Mouse (Mus musculus) heart, embryonic 10.5 days (tissue): ENCODE results near the gene St7. TPM values are rescaled to one million over a fixed set of nuclear protein-coding genes. Genes with fewer than 3 reads are reported as not detected.
A peak's percentile ranks its signal among the peaks of the same experiment; 100 is the strongest.
"Not testable (repeated sequence)": the region's sequence is repeated elsewhere in the genome, so short reads cannot be mapped to it uniquely, and the experiment has no call there.

Experiments
- DNase-seq: peaks from one replicate; pipeline ENCODE4 v3.0.0-alpha.2; 2017; ENCODE audit warnings: low spot score
- H3K27ac ChIP-seq: fragments of 300-500 bp; sonication (generic); 2 replicates; pipeline ENCODE4 v1.5.1; 2016; ENCODE audit warnings: mild to moderate bottlenecking
- H3K27me3 ChIP-seq: fragments of 300-500 bp; sonication (generic); 2 replicates; pipeline ENCODE4 v1.6.1; 2016; ENCODE audit warnings: mild to moderate bottlenecking; ENCODE audit not compliant: poor library complexity, insufficient read depth, severe bottlenecking
- H3K36me3 ChIP-seq: fragments of 300-500 bp; sonication (generic); 2 replicates; pipeline ENCODE4 v1.6.1; 2016; ENCODE audit warnings: mild to moderate bottlenecking, moderate library complexity
- H3K4me1 ChIP-seq: fragments of 300-500 bp; sonication (generic); 2 replicates; pipeline ENCODE4 v1.6.1; 2016; ENCODE audit warnings: mild to moderate bottlenecking
- H3K4me3 ChIP-seq: fragments of 300-500 bp; sonication (generic); 2 replicates; pipeline ENCODE4 v1.5.1; 2016; ENCODE audit warnings: mild to moderate bottlenecking, moderate library complexity
- H3K9me3 ChIP-seq: fragments of 300-500 bp; sonication (generic); 2 replicates; pipeline ENCODE4 v1.6.1; 2016; ENCODE audit warnings: mild to moderate bottlenecking, moderate library complexity
- WGBS: fragments of 180-500 bp; shearing (Covaris S2); methylation state at CpG from one replicate; pipeline ENCODE4 v1.1.7; 2016; 5-methylcytosine and 5-hydroxymethylcytosine counted together
- polyA plus RNA-seq: library from polyadenylated mRNA; unstranded; fragments of >200 nt; fragmentation: Nextera tagmentation; extraction: Ambion mirVana; gene quantifications from 2 replicates; pipeline ENCODE4 v1.2.1, GENCODE M21; 2016

St7 gene
- polyA plus RNA-seq, 1 experiment from 2014 or later, result 24.0 TPM

DNA sequence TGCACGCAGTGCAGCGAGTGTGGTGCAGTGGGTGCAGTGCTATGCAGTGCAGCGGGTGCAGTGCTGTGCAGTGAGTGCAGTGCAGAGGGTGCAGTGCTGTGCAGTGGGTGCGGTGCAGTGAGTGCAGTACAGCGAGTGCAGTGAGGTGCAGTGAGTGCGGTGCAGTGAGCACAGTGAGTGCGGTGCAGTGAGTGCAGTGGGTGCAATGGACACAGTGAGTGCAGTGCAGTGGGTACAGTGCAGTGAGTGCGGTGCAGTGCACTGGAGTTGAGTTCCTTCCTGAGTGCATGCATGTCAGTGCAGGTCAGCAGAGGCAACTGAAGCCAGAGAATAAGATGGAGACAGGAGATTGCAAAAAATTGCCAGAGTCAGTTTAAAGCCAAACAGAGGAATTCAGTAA, 10.9 kb upstream of the St7 start:
- H3K4me3 ChIP-seq, result no peak overlapping the region
- no peak overlapping the region for H3K27ac ChIP-seq
- H3K27me3 ChIP-seq, result no peaks in the 10 kb centered on the region
- H3K4me1 ChIP-seq, result peaks cover 8% of the 10 kb centered on the region; the same call in 1 of the 2 replicates
- 95% methylated on average over 8 of the region's 8 CpGs for WGBS
- DNase-seq, result no peak
- H3K9me3 ChIP-seq, result peaks cover 6% of the 10 kb centered on the region
- no peaks in the 10 kb centered on the region for H3K36me3 ChIP-seq

DNA sequence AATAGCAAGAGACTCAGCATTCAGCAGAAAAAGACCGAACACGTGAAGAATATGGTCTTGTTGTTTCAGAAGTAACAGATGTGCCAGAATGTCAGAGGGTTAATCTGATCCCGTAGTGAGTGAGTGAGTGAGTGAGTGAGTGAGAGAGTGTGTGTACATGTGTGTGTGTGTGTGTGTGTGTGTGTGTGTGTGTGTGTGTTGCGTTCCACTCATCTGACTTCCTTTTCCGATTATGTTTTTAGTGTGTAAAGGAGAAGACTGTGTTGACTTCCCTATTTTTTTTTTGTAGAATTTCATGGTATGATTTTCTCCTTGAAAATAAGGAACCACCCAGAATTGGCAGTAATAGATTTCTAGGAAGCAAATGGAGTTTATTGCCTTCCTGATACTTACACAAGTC, 4.1 kb upstream of the St7 start:
- DNase-seq, result no peak

DNA sequence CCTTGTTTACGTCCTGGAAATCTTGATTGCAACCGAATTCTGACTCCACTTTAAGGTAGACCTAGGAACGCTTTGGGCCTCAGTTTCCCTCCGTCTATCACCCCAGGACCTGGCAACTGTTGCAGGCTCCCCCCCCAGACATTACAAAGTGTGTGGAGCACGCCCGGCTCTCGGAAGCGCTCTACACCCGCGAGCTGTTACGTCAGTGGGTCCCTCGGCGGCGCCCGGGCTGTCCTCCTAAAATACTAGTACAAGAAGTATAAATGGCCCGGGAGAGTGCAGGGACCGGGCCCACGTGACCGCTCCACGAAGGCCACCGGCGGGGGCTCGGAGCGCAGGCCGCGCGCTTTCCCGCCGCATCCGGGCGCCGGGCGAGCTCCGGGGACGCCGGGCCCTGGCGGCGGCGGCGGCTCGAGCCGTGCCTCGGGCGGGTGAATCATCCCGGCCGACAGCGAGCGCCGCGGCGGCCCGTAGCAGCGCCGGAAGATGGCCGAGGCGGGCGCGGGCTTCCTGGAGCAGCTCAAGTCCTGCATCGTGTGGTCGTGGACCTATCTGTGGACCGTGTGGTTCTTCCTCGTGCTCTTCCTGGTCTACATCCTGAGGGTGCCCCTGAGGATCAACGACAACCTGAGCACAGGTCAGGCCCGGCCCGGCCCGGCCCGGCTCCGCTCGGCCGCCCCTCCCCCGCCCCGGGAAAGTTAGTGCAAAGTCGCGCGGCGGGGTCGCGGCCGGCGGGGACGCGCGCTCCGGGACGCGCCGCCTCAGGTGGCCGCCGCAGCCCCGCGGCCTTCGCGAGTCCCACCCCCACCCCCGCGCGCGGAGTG, 1.2 kb downstream of the St7 start:
- WGBS, result under 1% methylated on average over 70 of the region's 97 CpGs
- Histone ChIP-seq H3K27ac (peak overlapping the region; percentile 99), H3K4me3 (peak overlapping the region; percentile 90), H3K27me3 (no peaks in the 10 kb centered on the region), H3K9me3 (no peaks in the 10 kb centered on the region), H3K36me3 (peaks cover 14% of the 10 kb centered on the region), H3K4me1 (0 out of 2 replicates have a peak, but pooled peaks cover 9% of the 10 kb centered on the region)
- peak; percentile 91 for DNase-seq

More for the DNA sequence above, 4.1 kb upstream of the St7 start:
- 76% methylated on average over 5 of the region's 5 CpGs for WGBS
- H3K27ac ChIP-seq, result no peak overlapping the region
- no peak overlapping the region for H3K4me3 ChIP-seq
- H3K36me3 ChIP-seq, result peaks cover 2% of the 10 kb centered on the region; the same call in 1 of the 2 replicates
- H3K27me3 ChIP-seq, result no peaks in the 10 kb centered on the region
- H3K4me1 ChIP-seq, result 0 out of 2 replicates have a peak, but pooled peaks cover 2% of the 10 kb centered on the region
- no peaks in the 10 kb centered on the region for H3K9me3 ChIP-seq

DNA sequence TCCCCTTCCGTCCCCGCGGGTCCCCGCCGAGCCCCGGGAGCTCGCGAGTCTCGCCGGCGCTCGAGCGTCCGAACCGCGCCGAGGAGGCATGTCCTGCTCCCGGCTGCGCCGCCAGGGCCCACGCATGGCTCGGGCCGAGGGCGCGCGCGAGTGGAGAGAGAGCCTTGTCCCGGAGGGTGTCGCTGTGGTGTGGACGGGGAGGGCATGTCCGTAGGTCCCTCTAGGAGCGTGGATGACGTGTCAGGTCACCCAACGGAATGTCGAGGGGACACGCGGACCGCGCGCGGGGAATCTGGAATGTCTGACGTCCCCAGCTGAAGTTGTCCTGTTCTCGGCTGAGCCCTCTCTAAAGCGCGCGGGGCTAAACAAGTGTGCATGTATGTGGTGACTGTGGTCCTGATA, 1.8 kb downstream of the St7 start:
- Histone ChIP-seq H3K27ac (peak overlapping the region; percentile 99), H3K9me3 (no peaks in the 10 kb centered on the region), H3K36me3 (peaks cover 14% of the 10 kb centered on the region), H3K4me1 (0 out of 2 replicates have a peak, but pooled peaks cover 9% of the 10 kb centered on the region), H3K27me3 (no peaks in the 10 kb centered on the region), H3K4me3 (peak overlapping the region; percentile 90)
- 1% methylated on average over 43 of the region's 46 CpGs for WGBS
- DNase-seq, result peak; percentile 87

DNA sequence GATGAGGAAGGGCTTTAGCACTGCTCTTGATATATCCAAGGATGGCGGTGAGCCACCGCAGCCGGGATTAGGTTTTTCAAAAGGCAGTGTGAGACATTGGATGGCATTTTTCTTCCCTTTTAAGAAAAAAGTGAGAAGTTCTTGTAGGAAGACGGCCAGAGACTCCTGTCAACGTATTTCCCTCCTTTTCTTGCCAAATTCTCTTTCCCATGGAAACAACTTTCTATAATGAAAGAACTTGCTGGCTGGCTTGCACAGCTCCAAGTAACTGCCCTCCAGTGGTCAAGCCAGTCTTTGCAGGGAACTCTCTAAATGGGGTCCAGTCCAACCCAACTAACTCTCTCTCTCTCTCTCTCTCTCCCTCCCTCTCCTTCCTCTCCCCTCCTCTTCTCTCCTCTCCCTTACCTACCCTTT, 3.6 kb downstream of the St7 start:
- Histone ChIP-seq H3K4me1 (peaks cover 15% of the 10 kb centered on the region; the same call in 1 of the 2 replicates), H3K9me3 (no peaks in the 10 kb centered on the region), H3K27me3 (no peaks in the 10 kb centered on the region), H3K27ac (no peak overlapping the region), H3K36me3 (peaks cover 14% of the 10 kb centered on the region), H3K4me3 (no peak overlapping the region)
- no peak for DNase-seq
- 58% methylated on average over 5 of the region's 5 CpGs for WGBS

DNA sequence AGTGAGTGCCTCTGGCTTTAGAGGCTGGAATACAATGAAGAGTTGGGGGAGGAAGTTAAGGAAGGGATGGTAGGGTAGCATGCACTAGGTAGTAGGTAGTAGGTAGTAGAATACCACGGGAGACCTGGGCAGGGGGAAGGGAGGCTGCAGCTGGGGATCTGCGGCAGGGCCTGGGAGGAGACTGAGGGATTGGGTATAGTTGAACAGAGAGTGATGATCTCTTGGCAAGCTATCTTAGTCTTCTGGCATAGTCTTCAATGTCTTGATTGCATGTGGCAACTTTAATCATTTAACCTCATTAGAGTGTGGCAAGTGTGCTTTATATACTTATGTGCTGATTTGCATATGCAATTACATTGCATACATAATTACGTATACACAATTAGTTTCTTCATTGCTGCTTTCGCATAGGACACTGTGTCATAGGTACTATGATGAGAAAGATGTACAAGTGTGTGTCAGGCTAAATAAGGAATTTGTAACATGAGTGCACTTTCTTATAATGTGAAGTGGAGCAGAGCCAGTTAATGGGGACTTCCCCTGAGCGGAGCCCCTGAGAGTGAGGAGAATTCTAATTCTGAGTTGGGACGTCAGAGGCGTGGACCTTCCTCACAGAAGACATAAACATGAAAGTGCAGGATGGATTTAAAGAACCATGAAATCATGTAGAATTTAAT, 8.3 kb downstream of the St7 start:
- peaks cover 13% of the 10 kb centered on the region; the same call in 1 of the 2 replicates for H3K4me1 ChIP-seq
- H3K27ac ChIP-seq, result no peak overlapping the region
- no peaks in the 10 kb centered on the region for H3K27me3 ChIP-seq
- H3K9me3 ChIP-seq, result no peaks in the 10 kb centered on the region
- peaks cover 14% of the 10 kb centered on the region for H3K36me3 ChIP-seq
- no peak for DNase-seq
- H3K4me3 ChIP-seq, result no peak overlapping the region
- WGBS, result 72% methylated on average over 7 of the region's 7 CpGs

DNA sequence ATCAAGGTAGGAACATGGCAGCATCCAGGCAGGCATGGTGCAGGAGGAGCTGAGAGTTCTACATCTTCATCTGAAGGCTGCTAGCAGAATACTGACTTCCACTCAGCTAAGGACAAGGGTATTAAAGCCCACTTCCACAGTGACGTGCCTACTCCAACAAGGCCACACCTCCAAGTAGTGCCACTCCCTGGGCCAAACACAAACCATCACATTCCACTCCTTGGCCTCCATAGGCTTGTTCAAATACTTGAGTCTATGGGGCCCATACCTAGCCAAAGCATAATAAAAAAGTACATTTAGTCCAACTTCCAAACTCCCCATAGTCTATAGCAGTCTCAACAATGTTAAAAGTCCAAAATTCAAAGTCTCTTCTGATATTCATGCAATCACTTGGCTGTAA, 11.3 kb downstream of the St7 start:
- not testable (repeated sequence) for DNase-seq, H3K27me3 ChIP-seq, H3K36me3 ChIP-seq, H3K27ac ChIP-seq, H3K9me3 ChIP-seq, H3K4me3 ChIP-seq, H3K4me1 ChIP-seq
- 85% methylated on average over 1 of the region's 1 CpGs for WGBS

DNA sequence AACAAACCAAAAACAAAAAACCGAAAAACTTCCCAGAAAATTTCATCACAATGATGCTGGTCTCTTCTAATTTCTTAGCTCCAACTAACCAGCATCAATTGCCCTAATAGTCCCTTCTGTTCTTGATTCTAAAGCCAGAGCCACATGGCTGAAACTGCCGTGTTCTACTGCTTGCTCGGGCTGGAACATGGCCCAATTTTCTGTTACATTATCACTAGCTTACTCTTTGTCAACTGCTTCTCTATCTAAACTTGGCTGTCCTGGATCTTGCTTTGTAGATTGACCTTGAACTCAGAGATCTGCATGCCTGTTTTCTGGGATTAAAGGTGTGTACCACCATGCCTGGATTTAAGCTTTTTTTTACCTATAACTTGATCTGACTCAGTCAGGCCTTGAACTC, 13.2 kb downstream of the St7 start:
- no peak overlapping the region for H3K4me3 ChIP-seq
- H3K9me3 ChIP-seq, result no peaks in the 10 kb centered on the region
- no peaks in the 10 kb centered on the region for H3K27me3 ChIP-seq
- H3K27ac ChIP-seq, result no peak overlapping the region
- DNase-seq, result no peak
- 86% methylated on average over 3 of the region's 3 CpGs for WGBS
- no peaks in the 10 kb centered on the region for H3K36me3 ChIP-seq
- H3K4me1 ChIP-seq, result peaks cover 4% of the 10 kb centered on the region; the same call in 1 of the 2 replicates

DNA sequence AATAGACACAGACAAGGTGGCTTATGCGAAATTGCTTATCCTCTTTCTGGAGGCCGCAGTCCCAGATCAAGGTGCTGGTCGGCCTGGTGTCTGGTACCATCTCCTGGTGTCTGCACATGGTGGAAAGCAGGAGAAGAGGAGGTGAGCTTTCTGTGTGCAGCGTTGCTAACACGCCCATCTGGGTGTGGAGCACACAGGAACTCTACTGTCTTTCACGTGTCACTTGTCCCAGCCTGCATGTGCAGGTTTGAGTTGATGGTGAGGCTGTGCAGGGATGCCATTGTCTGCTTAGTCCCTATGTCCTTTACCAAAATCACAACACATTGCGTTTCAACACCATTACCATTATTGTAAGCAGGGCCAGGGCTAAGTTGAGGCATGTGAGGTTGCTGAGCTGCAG, 26.2 kb downstream of the St7 start:
- H3K36me3 ChIP-seq, result no peaks in the 10 kb centered on the region
- H3K27me3 ChIP-seq, result no peaks in the 10 kb centered on the region
- WGBS, result 90% methylated on average over 7 of the region's 7 CpGs
- no peak overlapping the region for H3K27ac ChIP-seq
- no peaks in the 10 kb centered on the region for H3K9me3 ChIP-seq
- DNase-seq, result no peak
- H3K4me1 ChIP-seq, result peaks cover 20% of the 10 kb centered on the region
- H3K4me3 ChIP-seq, result no peak overlapping the region

DNA sequence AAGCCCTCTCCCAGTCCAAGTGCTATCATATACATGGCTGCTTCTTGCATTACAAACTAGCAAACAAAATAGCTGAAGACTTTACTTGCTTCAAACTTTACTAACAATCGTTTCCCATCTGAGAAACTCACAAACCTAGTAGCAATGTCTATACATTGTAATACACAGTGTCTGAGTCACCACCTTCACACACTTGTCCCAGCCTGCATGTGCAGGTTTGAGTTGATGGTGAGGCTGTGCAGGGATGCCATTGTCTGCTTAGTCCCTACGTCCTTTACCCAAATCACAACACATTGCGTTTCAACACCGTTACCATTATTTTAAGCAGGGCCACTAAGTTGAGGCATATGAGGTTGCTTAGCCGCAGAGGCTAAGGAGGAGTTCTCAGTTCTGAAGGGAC, 26.7 kb downstream of the St7 start:
- peaks cover 20% of the 10 kb centered on the region for H3K4me1 ChIP-seq
- H3K36me3 ChIP-seq, result no peaks in the 10 kb centered on the region
- H3K27ac ChIP-seq, result no peak overlapping the region
- 82% methylated on average over 5 of the region's 5 CpGs for WGBS
- no peaks in the 10 kb centered on the region for H3K9me3 ChIP-seq
- DNase-seq, result no peak
- no peaks in the 10 kb centered on the region for H3K27me3 ChIP-seq
- no peak overlapping the region for H3K4me3 ChIP-seq

DNA sequence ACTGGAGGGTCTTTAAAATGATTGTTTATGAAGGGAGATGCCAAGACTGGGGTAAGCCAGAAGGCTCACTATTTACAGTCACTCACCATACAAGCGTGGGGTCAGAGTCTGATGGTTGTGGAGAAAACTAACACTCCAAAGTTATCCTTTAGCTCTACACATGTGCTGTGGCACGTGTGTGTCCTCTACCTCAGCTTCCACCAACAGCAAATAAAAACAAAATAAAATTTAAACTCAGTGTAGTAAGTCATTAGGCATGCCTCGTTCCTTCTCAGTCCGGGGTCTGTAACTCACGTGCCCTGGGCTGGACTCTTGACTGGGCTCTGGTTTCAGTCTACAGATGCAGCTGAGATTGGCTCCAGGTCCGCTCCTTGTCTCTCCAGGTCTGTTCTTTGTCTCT, 27.3 kb downstream of the St7 start:
- DNase-seq, result no peak
- Histone ChIP-seq H3K27me3 (no peaks in the 10 kb centered on the region), H3K9me3 (no peaks in the 10 kb centered on the region), H3K4me1 (peaks cover 20% of the 10 kb centered on the region), H3K36me3 (no peaks in the 10 kb centered on the region), H3K4me3 (no peak overlapping the region), H3K27ac (0 out of 2 replicates have a peak overlapping the region, but pooled peaks have one; percentile 29)
- WGBS, result 40% methylated on average over 6 of the region's 6 CpGs

DNA sequence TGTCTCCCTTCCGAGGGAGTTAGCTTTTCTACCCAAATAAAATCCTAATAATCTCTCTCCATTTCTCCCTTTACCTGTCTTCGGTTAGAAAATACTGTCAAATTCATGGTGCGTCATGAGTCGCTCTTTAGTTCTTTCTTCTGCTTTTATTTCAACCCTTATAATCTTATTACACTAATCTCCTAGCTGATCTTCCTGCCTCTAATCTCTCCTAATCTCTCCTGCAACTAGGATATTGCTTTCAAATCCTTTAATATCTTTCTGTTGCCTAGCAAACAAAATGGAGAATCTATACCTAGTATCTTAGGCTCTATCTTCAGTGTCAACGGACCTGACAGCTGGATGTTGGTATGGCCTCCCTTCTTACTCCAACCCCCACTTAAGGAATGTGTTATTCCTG, 29.0 kb downstream of the St7 start:
- no peak overlapping the region for H3K27ac ChIP-seq
- peaks cover 20% of the 10 kb centered on the region for H3K4me1 ChIP-seq
- WGBS, result 81% methylated on average over 5 of the region's 5 CpGs
- no peaks in the 10 kb centered on the region for H3K36me3 ChIP-seq
- no peaks in the 10 kb centered on the region for H3K27me3 ChIP-seq
- no peaks in the 10 kb centered on the region for H3K9me3 ChIP-seq
- no peak for DNase-seq
- no peak overlapping the region for H3K4me3 ChIP-seq

DNA sequence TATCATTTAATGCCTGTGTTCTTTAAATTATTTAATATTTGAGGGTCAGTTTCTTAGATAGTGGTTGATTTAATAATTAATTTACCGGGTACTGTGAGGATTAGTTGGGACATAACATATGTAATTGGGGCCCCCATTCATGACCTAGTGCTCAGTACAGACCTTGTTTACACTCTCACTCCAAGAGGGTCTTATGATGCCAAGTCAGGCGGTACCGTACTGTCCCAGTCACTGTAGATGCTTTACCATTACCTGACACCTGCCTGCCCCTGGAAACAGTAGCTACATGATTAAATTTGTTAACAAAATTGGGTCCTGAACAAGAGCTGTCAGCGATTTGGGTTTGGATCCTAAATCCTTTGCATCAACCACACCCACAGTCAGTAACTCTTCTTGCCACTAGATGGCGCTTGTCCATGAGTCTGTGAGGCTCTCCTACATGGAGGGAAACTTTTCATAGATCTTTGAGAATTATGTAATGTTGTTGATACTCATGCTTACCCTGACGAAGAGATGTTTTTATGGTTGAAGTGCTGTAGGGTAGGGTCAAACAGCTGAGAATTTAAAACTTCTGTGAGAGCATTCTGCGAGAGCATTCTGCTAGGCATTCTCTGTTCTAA, 33.2 kb downstream of the St7 start:
- 41% methylated on average over 7 of the region's 7 CpGs for WGBS
- Histone ChIP-seq H3K36me3 (no peaks in the 10 kb centered on the region), H3K27ac (no peak overlapping the region), H3K4me3 (no peak overlapping the region), H3K27me3 (no peaks in the 10 kb centered on the region), H3K9me3 (no peaks in the 10 kb centered on the region), H3K4me1 (peaks cover 16% of the 10 kb centered on the region)
- DNase-seq, result no peak
